Mouse (Mus musculus): ENCODE data around the gene Mark4.

Mark4 gene

GRCm38 (mm10) chr7:19470308-19470707, 11.7 kb upstream of the Mark4 start:
- DNase-seq (ENCODE audit: low spot score) = no peak

DNA sequence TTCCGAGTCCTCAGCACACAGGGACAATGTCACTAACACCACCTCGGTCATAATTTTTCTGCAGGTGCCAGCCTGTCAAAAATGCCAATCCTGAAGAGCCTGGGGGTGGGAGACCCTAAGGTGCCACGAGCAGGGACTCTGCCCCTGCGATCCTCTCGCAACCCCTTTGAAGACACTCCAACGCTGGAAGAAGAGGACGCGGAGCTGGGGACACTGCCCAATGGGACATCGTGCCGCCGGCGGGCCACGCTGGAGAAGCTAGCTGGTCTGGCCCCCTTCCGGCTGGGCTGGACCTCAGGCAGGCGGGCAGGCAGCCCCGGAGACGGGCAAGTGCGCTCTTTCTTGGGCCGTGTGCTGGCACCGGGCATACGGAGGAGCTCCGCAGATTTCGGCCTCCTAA, 10.8 kb upstream of the Mark4 start:
- no peak for DNase-seq (ENCODE audit: low spot score)

GRCm38 (mm10) chr7:19468279-19468678, 9.7 kb upstream of the Mark4 start:
- DNase-seq (ENCODE audit: low spot score) = no peak

DNA sequence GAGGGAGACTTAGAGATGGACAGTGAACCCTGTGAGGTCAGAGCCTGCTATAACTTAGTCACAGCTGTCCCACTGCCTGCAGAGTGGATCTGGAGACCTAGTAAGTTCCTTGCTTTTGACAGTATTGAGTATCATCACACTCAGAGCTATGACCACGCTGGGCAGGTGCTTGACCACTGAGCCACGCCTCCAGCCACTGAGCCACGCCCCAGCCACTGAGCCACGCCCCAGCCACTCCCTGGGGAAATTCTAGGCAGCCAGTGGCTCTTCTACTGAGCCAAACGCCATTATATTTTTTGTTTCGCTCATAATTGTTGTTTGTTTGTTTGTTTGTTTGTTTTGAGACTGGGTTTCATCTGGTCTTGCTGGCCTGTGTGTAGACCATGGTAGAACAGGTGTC, 9.0 kb upstream of the Mark4 start:
- no peak for DNase-seq (ENCODE audit: low spot score)

GRCm38 (mm10) chr7:19466602-19467145, 8.1 kb upstream of the Mark4 start:
- no peak for DNase-seq (ENCODE audit: low spot score)

GRCm38 (mm10) chr7:19464367-19465307, 6.0 kb upstream of the Mark4 start:
- DNase-seq (ENCODE audit: low spot score) = no peak

DNA sequence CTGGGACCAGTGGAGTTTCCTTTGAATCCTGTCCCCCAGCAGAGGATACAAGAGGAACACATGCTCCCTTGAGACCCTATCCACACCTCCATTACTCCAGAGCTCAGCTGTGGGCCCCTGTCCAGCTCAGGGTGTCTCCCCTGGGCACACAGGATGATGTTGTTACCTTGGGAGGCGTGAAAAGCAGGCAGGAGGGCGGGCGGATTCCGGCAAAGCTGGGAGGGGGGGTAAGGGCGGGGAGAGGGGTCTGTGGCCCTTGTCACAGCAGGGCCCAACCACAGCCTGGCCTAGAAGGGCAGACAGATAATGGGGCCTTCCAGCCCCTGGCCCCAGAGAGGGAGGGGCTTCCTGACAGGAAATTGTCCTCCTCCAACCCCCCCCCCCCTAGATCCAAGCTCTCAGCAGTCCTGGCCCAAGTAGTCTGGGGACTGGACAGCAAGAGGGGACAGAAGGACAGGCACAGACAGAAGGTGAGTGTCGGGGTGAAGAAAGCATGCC, 4.3 kb upstream of the Mark4 start, which contains the start of gene Exoc3l2:
Gene Exoc3l2 (plus strand): TSS at position 448 of the 498 bp plus-strand sequence.
- no peak for DNase-seq (ENCODE audit: low spot score)

DNA sequence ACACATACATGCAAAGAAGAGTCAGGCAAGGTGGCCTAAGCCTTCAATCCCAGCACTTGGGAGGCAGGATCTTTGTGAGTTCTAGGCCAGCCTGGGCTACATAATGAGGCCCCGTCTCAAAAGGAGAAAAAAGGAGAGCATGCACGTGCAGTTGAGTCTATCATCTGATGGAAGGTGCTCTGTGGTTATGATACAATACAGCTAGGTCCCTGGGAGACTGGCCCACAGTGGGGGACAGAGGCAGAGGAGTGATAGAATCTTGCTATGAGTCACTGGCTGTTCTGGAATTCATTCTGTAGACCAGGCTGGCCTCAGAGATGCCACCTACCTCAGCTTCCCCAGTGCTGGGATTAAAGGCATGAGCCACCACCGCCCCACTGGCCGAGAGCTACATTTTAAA, 3.8 kb upstream of the Mark4 start:
- DNase-seq (ENCODE audit: low spot score) = no peak

DNA sequence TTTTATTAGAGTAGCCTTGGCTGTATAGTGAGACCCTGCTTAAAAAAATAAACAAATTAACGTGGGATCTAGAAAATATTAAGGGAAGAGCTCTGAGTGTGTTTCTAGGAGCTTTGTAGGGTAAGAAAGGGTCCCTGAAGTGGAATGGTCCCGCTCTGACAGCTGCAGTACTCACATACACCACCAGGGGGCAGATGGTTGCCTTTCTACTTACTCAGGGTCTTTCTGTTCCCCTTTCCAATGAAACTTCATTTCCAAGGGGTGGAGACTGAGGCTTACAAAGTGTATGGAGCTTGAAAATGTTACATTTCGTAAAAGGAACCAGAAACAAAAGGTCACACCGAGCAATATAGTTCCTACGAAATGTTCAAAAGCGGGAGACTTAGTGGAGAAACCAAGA, 2.9 kb upstream of the Mark4 start:
- peak; percentile 70 for DNase-seq (ENCODE audit: low spot score)

DNA sequence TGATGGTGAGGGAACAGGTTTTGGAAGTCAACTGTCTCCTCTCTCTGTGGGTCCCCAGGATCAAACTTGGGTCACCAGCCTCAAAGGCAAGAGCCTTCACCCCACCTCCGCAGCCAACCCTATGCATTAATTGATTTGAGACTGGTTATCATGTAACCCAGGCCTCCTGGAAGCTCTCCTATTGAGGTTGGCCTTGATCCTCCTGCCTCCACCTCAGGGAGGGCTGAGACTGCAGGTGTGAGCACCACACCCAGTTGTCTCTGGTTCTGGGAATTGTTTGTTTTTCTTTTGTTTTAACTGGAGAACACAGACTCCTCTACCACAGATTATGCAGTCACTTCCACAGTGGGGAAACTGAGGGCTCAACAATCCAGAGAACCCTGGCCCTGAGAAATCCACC, 1.9 kb upstream of the Mark4 start:
- DNase-seq (ENCODE audit: low spot score) = no peak

- DNase-seq (ENCODE audit: low spot score) = no peak
Measured at GRCm38 (mm10) chr7:19459144-19459870, 686 bp upstream of the Mark4 start.

DNA sequence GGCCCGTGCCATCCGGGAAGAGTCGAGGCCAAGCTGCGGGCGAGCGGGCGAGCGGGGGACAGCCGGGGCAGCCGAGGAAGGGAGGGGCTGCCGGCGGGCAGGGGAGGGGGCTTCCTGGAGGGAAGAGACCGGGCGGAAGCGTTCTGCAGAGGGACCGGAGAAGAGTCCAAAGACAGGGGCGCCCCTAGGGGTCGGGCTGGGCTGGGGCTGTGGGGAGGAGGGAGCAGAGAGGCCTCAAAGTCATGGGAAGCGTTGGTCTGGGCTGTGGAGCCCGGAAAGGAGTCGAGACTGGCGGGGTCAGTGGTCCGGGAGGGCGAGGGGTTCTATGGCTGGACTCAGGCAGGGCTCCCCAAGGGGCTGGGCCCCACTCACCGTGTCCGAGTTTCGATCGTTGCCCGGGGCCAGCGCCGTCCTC, 542 bp downstream of the Mark4 start:
- DNase-seq (ENCODE audit: low spot score) = peak; percentile 41

GRCm38 (mm10) chr7:19457414-19458071, 1.1 kb downstream of the Mark4 start:
- peak; percentile 13 for DNase-seq (ENCODE audit: low spot score)

DNA sequence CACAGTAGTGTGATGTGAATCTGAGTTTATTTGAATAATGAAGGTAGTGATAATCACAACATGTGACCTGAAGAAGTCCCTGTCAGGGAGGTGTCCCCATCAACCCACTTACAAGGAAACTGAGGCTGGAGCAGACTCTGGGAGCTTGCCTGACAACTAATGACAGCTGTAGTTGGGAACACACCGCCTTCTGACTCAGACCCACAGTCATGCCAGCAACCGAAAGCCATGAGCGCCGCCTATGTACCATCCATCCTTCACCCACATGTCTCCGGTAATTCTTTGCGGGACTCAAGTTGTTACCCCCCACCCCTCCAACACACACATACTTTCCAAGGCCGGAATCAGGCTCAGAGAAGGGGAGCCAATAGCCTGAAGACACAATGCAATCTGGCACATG, 2.0 kb downstream of the Mark4 start:
- no peak for DNase-seq (ENCODE audit: low spot score)

DNA sequence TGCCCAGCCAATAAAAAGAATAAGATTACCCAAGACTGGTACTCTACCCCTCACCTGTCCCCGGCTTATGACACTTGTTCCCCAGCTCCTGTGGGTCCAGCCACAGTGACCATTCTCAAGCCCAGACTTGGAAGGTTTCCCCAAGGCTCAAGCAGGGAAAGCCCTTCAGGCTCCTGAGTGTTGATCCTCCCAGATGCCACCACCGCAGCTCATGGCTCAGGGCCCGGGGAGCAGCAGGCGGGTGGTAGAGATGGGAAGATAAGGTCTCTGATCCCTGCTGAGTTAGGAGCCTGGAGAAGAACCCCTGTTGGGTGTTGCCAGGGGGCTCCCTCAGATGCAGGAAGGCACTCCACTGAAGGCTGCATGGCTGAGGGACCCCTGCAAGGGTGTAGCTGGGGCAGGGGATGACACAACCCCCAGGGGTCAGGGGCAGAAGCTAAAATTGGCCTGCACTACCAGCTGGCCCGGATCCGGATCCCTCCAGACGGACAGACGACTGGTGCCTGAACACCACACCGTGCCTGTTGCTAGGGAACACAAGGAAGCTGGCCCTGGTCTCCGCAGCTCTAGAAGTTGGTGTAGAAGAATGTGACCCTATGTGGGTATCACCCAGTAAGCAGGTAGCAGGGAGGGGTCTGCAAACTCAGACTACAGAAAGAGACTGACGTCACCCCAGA, 2.7 kb downstream of the Mark4 start:
- no peak for DNase-seq (ENCODE audit: low spot score)

DNA sequence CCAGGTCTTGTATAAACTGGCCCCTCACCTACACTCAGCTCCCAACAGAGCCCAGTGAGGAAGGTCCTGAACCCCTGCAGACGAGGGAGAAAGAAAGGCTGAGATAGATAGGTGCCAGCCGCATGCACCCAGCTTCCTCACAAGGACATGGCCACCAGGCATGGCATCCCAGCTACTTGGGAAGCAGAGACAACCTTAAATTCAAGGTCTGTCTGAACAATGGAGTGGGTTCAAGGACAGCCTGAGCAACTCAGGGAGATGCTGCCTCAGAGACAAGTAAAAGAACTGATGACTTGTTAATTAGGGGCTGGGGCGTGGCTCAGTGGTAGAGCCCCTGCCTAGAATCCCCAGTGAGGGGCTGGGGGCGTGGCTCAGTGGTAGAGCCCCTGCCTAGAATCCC, 3.4 kb downstream of the Mark4 start:
- DNase-seq (ENCODE audit: low spot score) = no peak

DNA sequence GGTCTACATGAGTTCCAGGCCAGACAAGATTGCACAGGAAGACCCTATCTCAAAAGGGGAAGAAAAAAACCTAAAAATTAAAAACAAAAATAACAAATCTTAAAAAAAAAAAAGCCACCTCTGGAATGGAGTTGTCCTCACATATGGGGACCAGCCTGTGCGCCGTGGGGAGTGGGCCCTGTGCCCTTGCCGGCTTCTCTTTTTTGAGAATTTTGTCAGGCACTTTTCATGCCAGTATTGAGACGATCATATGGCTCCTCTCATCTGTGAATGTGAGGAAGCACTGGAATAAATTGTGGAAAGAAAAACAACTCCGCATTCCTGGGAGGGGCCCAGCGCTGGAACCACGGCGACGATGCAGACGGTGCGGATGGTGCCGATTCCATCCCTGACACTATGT, 9.5 kb downstream of the Mark4 start:
- DNase-seq (ENCODE audit: low spot score) = no peak

- DNase-seq (ENCODE audit: low spot score) = no peak
Measured at GRCm38 (mm10) chr7:19447689-19448088, 10.9 kb downstream of the Mark4 start.

DNA sequence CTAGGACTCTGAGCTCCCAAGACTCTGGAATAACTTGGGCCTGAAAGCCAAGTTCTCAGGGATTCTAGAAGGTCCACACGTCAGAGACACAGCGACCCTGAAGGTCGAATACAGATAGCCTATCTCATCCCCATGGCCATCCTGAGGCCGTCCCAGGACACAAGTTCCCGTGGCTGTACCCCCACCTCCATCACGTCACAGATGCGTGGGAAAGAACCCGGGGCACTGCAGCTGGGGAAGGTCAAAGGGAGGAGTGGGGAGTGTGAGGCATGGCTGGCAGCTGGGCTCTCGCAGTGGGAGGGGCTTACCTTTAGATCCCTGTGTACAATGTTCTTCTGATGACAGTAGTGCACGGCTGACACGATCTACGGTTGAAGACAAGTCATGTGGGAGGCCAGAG, 13.8 kb downstream of the Mark4 start:
- no peak for DNase-seq (ENCODE audit: low spot score)

DNA sequence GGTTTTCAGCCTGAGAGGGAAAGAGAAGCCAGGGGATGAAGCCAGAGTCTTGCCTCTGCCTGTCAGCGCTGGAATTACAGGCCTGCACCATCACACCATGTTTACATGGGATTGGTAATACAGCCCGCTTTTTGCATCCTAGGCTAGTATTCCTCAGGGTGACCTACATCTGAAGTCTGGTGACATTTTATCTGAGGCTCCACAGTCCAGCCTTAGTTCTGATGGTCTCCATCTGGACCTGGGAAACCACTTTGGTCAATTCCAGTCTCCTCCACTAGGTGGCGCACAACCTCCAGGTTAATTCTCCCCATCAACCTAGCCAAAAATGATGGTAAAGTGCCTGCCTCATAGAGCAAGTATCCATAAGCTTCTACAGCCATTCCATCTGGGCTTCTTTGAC, 15.3 kb downstream of the Mark4 start:
- DNase-seq (ENCODE audit: low spot score) = peak; percentile 90

- no peak for DNase-seq (ENCODE audit: low spot score)
Measured at GRCm38 (mm10) chr7:19441448-19442091, 17.1 kb downstream of the Mark4 start.

All from urinary bladder, postnatal 25 days (tissue).